Mouse (Mus musculus) CD4-positive, CD25-positive, alpha-beta regulatory T cell, adult 9 weeks (primary cell): ENCODE results near the gene Apol7c. TPM values are rescaled to one million over a fixed set of nuclear protein-coding genes. Genes with fewer than 3 reads are reported as not detected.

Experiments used
- polyA plus RNA-seq: library from polyadenylated mRNA; unstranded; fragments of 100-300 nt; shearing (Covaris generic); gene quantifications from one replicate; pipeline ENCODE4 v1.2.1, GENCODE M21; 2017

Gene Apol7c
- polyA plus RNA-seq = 0.26 TPM

DNA sequence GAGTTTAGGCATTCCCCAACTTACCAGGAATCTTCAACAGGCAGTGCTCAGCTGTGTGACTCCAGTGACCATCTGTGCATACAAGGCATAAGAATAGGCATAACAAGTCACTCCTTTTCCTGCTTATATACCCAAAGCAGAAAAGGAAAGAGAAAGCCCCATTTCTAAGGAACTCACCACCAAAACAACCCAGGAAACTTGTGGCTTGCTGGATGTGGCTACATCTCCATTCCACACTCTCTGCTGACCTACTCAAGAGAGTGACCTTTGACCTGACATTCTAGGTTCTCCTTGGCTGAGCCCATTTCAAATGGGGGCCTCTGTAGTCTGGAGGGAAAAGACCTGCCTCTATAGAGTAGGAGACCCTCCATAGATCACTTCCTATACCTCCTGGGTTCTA is at the start of gene Apol7c:
Apol7c (minus strand) TSS at position 101 of the 400 bp plus-strand sequence.

DNA sequence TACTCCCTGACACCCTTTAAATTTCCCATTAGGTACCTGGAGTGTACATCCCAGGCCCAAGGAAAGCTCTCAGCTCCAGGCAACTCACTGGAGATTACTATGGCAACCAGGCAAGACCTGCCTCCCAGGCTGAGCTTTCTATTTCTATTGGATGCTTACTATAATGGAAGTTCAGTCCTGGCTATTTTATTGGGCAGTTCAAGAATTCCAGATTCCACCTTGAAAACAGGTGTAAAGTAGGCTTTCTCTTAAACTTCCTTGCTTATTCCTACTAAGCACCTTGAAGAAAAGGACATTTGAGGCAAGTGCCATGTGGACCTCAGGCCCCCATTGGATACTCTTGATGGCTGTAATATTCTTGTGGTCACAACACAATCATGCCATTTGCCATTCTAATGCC is 28.7 kb upstream of the Apol7c start, which contains the start of gene 1700025B11Rik:
1700025B11Rik (minus strand) TSS at position 101 of the 400 bp plus-strand sequence.

DNA sequence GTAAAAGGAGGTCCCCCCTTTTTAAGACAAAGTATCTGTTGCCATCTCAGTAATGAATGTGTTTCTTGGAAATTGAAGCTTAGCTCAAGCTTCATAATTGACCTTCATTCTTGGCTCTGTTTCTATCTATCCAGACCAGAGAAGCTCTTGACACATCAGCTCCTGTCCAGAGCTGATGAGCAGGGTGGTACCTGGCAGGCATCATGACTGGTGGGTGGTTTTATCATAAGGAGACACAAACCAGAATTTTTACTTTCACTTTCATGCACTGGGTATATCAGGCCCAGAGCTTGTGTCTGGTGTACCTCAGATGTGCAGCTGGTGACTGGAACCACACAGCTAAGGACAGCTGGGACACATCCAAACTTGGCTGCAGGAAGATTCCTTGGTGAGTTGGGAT is 25.1 kb downstream of the Apol7c start, which contains the start of gene Apol11a:
Apol11a (plus strand) TSS at position 306 of the 400 bp plus-strand sequence.

DNA sequence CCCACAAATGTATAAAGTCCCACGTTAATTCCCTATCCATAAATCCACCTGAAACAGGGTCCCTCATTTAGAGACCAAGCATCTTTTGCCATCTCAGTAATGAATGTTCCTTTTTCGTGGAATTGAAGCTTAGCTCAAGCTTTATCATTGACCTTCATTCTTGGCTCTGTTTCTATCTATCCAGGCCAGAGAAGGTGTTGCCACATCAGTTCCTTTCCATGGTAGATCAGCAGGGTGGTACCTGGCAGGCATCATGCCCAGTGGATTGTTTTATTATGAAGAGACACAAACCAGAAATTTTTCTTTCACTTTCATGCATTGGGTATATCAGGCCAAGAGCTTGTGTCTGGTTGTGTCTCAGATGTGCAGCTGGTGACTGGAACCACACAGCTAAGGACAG is 56.4 kb downstream of the Apol7c start, which contains the start of gene Apol10a:
Apol10a (plus strand) TSS at position 355 of the 400 bp plus-strand sequence.

Other genes starting within 250 kb of the Apol7c start
- gene Rbfox2, start 226.3 kb downstream of the Apol7c start, polyA plus RNA-seq = not detected
- gene Apol7a, start 134.2 kb downstream of the Apol7c start, polyA plus RNA-seq = not detected
- 3.5 TPM for gene Apol9a, start 122.2 kb downstream of the Apol7c start, polyA plus RNA-seq
- gene Apol7b, start 85.8 kb downstream of the Apol7c start, polyA plus RNA-seq = 1.2 TPM
- not detected for gene Apol10a, start 56.3 kb downstream of the Apol7c start, polyA plus RNA-seq
- not detected for gene Apol11a, start 25.0 kb downstream of the Apol7c start, polyA plus RNA-seq
- not detected for gene 1700025B11Rik, start 28.6 kb upstream of the Apol7c start, polyA plus RNA-seq
- gene Apol10b, start 62.8 kb upstream of the Apol7c start, polyA plus RNA-seq = 3.7 TPM
- not detected for gene Gm36245, start 65.9 kb upstream of the Apol7c start, polyA plus RNA-seq
- not detected for gene Apol11b, start 110.0 kb upstream of the Apol7c start, polyA plus RNA-seq
- gene Apol7e, start 165.5 kb upstream of the Apol7c start, polyA plus RNA-seq = 97.9 TPM
- gene Apol9b, start 195.7 kb upstream of the Apol7c start, polyA plus RNA-seq = 20.9 TPM
- gene Apol8, start 223.7 kb upstream of the Apol7c start, polyA plus RNA-seq = 0.78 TPM